ENCODE assay signal across 15 mouse cellular contexts in genomic region chr19:53449137-53449783, GRCm38 (mm10). TPM values are rescaled to one million over a fixed set of nuclear protein-coding genes. Genes with fewer than 3 reads are reported as not detected.
A peak's percentile ranks its signal among the peaks of the same experiment; 100 is the strongest.
DNase-seq lines count a peak whose midpoint lies in the region; ATAC-seq and TF ChIP-seq lines count a peak whose summit lies in the region.
"Had no signal": no experiment of that assay in that cellular context is flagged by ENCODE, and none has a peak within 500 bp of the region (broad histone marks: within the 10 kb centered on the region; RNA-seq: fewer than 3 reads in every experiment).

No protein-coding gene starts in this region.

- no peaks in the 10 kb centered on the region for H3K27me3 ChIP-seq in kidney, adult 2 months (replicated peaks; ENCODE audit: control insufficient read depth, insufficient read depth, low read length)
- H3K27me3 ChIP-seq in kidney, embryonic 16.5 days (ENCODE audit: insufficient read depth, low read length): 0 out of 2 replicates have a peak, but pooled peaks cover 3% of the 10 kb centered on the region
- H3K27me3 ChIP-seq in CH12.LX (replicated peaks): no peaks in the 10 kb centered on the region
- no peaks in the 10 kb centered on the region for H3K27me3 ChIP-seq in small intestine, adult 2 months (ENCODE audit: control insufficient read depth, insufficient read depth, low read length)
- no peaks in the 10 kb centered on the region for H3K27me3 ChIP-seq in forebrain, embryonic 15.5 days

- TF ChIP-seq RAD21 in CH12.LX (IDR thresholded peaks at IDR 0.05; ENCODE audit: low read depth, low read length): no peak

- no peak for TF ChIP-seq CTCF in kidney, adult 2 months (conservative IDR thresholded peaks at IDR 0.05; ENCODE audit: insufficient read depth, insufficient read length, low read depth, low read length)
- TF ChIP-seq CTCF in CH12.LX (conservative IDR thresholded peaks at IDR 0.05 in 1 of 2, IDR thresholded peaks at IDR 0.05 in 1 of 2; ENCODE audit: low read depth in 2 of 2, low read length in 2 of 2): no peak
- no peak for TF ChIP-seq CTCF in small intestine, adult 2 months (IDR thresholded peaks at IDR 0.05; ENCODE audit: extremely low read depth, insufficient read length, insufficient replicate concordance, low read depth, low read length)

- in situ Hi-C loops in CH12.LX (cut with MboI; ENCODE audit: low pct_ligation_motif_present, low pct_unique_long_range_greater_than_20kb, low sequenced_read_pairs): no loop called here

- no peaks in the 10 kb centered on the region for H3K36me3 ChIP-seq in kidney, adult 2 months (ENCODE audit: control insufficient read depth, insufficient read depth, low read length)
- no peaks in the 10 kb centered on the region for H3K36me3 ChIP-seq in kidney, embryonic 16.5 days (ENCODE audit: insufficient read depth, low read length)
- H3K36me3 ChIP-seq in CH12.LX (replicated peaks in 1 of 2; ENCODE audit: control insufficient read depth in 1 of 2, insufficient read depth in 1 of 2, low read length in 1 of 2): peaks cover 0 to 2% of the 10 kb centered on the region in 2 experiments
- H3K36me3 ChIP-seq in small intestine, adult 2 months (ENCODE audit: control insufficient read depth, insufficient read depth, low read length): no peaks in the 10 kb centered on the region
- no peaks in the 10 kb centered on the region for H3K36me3 ChIP-seq in forebrain, embryonic 15.5 days
- H3K36me3 ChIP-seq: embryonic facial prominence, embryonic 15.5 days; heart, embryonic 10.5 days; liver, embryonic 13.5 days had no signal

- no peak for ATAC-seq in kidney, embryonic 16.5 days (ENCODE audit: low FRiP score, low TSS enrichment)
- 0 out of 2 replicates have a peak, but pooled peaks have one; percentile 18 for ATAC-seq in common myeloid progenitor, adult 5-6 weeks (replicated peaks; ENCODE audit: low read depth, poor library complexity, severe bottlenecking)
- ATAC-seq in forebrain, embryonic 15.5 days (replicated peaks): no peak
- ATAC-seq: forebrain, embryonic 14.5 days; hindbrain, postnatal 0 days; lung, postnatal 0 days had no signal

- TF ChIP-seq POLR2A in kidney, adult 2 months (IDR thresholded peaks at IDR 0.05; ENCODE audit: low read depth, low read length): no peak
- TF ChIP-seq POLR2A in CH12.LX (IDR thresholded peaks at IDR 0.05; ENCODE audit: low read depth, low read length): no peak
- no peak for TF ChIP-seq POLR2A in small intestine, adult 2 months (IDR thresholded peaks at IDR 0.05; ENCODE audit: low read depth, low read length)

- peak; percentile 58 for DNase-seq in kidney, adult 2 months
- no peak for DNase-seq in CH12.LX (ENCODE audit: extremely low read depth)
- no peak for DNase-seq in adrenal gland, postnatal 25 days
- DNase-seq: adrenal gland, postnatal 10 days; liver, embryonic 13.5 days; thymus, postnatal 14 days had no signal

- dilution Hi-C loops in CH12.LX (cut with MboI; ENCODE audit: extremely low pct_ligation_motif_present, extremely low pct_unique_long_range_greater_than_20kb, low sequenced_read_pairs): no loop called here

- peaks cover 5% of the 10 kb centered on the region; the same call in 1 of the 2 replicates for H3K4me1 ChIP-seq in kidney, adult 2 months (ENCODE audit: control insufficient read depth, insufficient read depth, low read length)
- peaks cover 40% of the 10 kb centered on the region for H3K4me1 ChIP-seq in kidney, embryonic 16.5 days (ENCODE audit: insufficient read depth, low read length)
- H3K4me1 ChIP-seq in CH12.LX (ENCODE audit: control insufficient read depth in 1 of 2, insufficient read depth in 2 of 2): peaks cover 41 to 81% of the 10 kb centered on the region in 2 experiments
- peaks cover 36% of the 10 kb centered on the region; the same call in 1 of the 2 replicates for H3K4me1 ChIP-seq in small intestine, adult 2 months (ENCODE audit: control insufficient read depth, insufficient read depth, insufficient read length, low read length)
- peaks cover 31% of the 10 kb centered on the region for H3K4me1 ChIP-seq in forebrain, embryonic 15.5 days

- 81% methylated on average over 17 of the region's 17 CpGs for WGBS in kidney, adult 2 months
- 87% methylated on average over 17 of the region's 17 CpGs for WGBS in kidney, embryonic 16.5 days
- WGBS in small intestine, adult 2 months: 36% methylated on average over 17 of the region's 17 CpGs
- 89% methylated on average over 17 of the region's 17 CpGs for WGBS in forebrain, embryonic 15.5 days

- no peak overlapping the region for H3K9ac ChIP-seq in kidney, embryonic 16.5 days (replicated peaks; ENCODE audit: low read length)
- no peak overlapping the region for H3K9ac ChIP-seq in CH12.LX (ENCODE audit: insufficient read depth, low read depth)
- no peak overlapping the region for H3K9ac ChIP-seq in forebrain, embryonic 15.5 days (replicated peaks)
- H3K9ac ChIP-seq: embryonic facial prominence, embryonic 15.5 days; liver, embryonic 13.5 days had no signal

- no peaks in the 10 kb centered on the region for H3K9me3 ChIP-seq in kidney, embryonic 16.5 days (ENCODE audit: low read length)
- H3K9me3 ChIP-seq in CH12.LX (replicated peaks; ENCODE audit: low read length): no peaks in the 10 kb centered on the region
- no peaks in the 10 kb centered on the region for H3K9me3 ChIP-seq in forebrain, embryonic 15.5 days
- H3K9me3 ChIP-seq: embryonic facial prominence, embryonic 15.5 days; heart, embryonic 10.5 days; liver, embryonic 13.5 days had no signal

- 0 out of 2 replicates have a peak, but pooled peaks have one; percentile 11 for TF ChIP-seq EP300 in CH12.LX (IDR thresholded peaks at IDR 0.05; ENCODE audit: low read length)

- H3K27ac ChIP-seq in kidney, adult 2 months (ENCODE audit: insufficient read depth, low read depth, low read length): no peak overlapping the region
- no peak overlapping the region for H3K27ac ChIP-seq in kidney, embryonic 16.5 days (ENCODE audit: low read length)
- no peak overlapping the region for H3K27ac ChIP-seq in CH12.LX (ENCODE audit: insufficient read depth, low read depth)
- peak overlapping the region; percentile 53 for H3K27ac ChIP-seq in small intestine, adult 2 months (ENCODE audit: insufficient read depth, low read depth, low read length)
- H3K27ac ChIP-seq in forebrain, embryonic 15.5 days (replicated peaks): no peak overlapping the region
- H3K27ac ChIP-seq: embryonic facial prominence, embryonic 15.5 days; heart, embryonic 10.5 days; hindbrain, postnatal 0 days; liver, embryonic 13.5 days had no signal

- H3K79me2 ChIP-seq in CH12.LX (replicated peaks; ENCODE audit: control insufficient read depth, extremely low read depth, insufficient read depth, poor library complexity, severe bottlenecking): no peaks in the 10 kb centered on the region

- H3K4me2 ChIP-seq in kidney, embryonic 16.5 days (replicated peaks; ENCODE audit: low read depth, low read length): no peak overlapping the region
- no peak overlapping the region for H3K4me2 ChIP-seq in CH12.LX (ENCODE audit: insufficient read depth, low read depth, poor library complexity, severe bottlenecking)
- H3K4me2 ChIP-seq in forebrain, embryonic 15.5 days (replicated peaks): no peak overlapping the region
- H3K4me2 ChIP-seq: embryonic facial prominence, embryonic 15.5 days; liver, embryonic 13.5 days had no signal

- H3K4me3 ChIP-seq in kidney, adult 2 months (ENCODE audit: insufficient read depth, low read depth, low read length): no peak overlapping the region
- H3K4me3 ChIP-seq in kidney, embryonic 16.5 days (ENCODE audit: low read length): no peak overlapping the region
- H3K4me3 ChIP-seq in CH12.LX (replicated peaks in 1 of 3; ENCODE audit: low read depth in 2 of 3, low read length in 2 of 3, poor library complexity in 1 of 3): no peak overlapping the region
- H3K4me3 ChIP-seq in small intestine, adult 2 months (ENCODE audit: low read depth, low read length): no peak overlapping the region
- no peak overlapping the region for H3K4me3 ChIP-seq in forebrain, embryonic 15.5 days
- H3K4me3 ChIP-seq: embryonic facial prominence, embryonic 15.5 days; heart, embryonic 10.5 days; liver, embryonic 13.5 days had no signal

TF ChIP-seq in CH12.LX, 34 proteins besides CTCF, POLR2A, EP300 and RAD21:
- TF ChIP-seq MAZ (IDR thresholded peaks at IDR 0.05; ENCODE audit: low read depth, low read length) (no peak), PAX5 (IDR thresholded peaks at IDR 0.05; ENCODE audit: low read length) (no peak), MAFK (IDR thresholded peaks at IDR 0.05; ENCODE audit: insufficient replicate concordance, low read length) (peak; percentile 52; the same call in 1 of the 2 replicates), MAX (IDR thresholded peaks at IDR 0.05; ENCODE audit: low read length) (no peak), ZC3H11A (IDR thresholded peaks at IDR 0.05; ENCODE audit: low read depth, low read length) (no peak), UBTF (IDR thresholded peaks at IDR 0.05; ENCODE audit: low read depth, low read length) (no peak), MEF2A (IDR thresholded peaks at IDR 0.05; ENCODE audit: borderline replicate concordance, low read depth, low read length) (peak; percentile 15; the same call in 1 of the 2 replicates), ETS1 (conservative IDR thresholded peaks at IDR 0.05; ENCODE audit: low read depth, low read length) (peak; percentile 15; the same call in 1 of the 2 replicates), JUN (IDR thresholded peaks at IDR 0.05; ENCODE audit: insufficient read depth, low read depth, low read length) (no peak), USF2 (conservative IDR thresholded peaks at IDR 0.05; ENCODE audit: low read depth, low read length) (no peak), NRF1 (IDR thresholded peaks at IDR 0.05; ENCODE audit: low read depth, low read length) (no peak), E2F4 (IDR thresholded peaks at IDR 0.05; ENCODE audit: insufficient replicate concordance, low read depth, low read length) (no peak), NELFE (IDR thresholded peaks at IDR 0.05; ENCODE audit: low read depth, low read length) (no peak), CHD2 (IDR thresholded peaks at IDR 0.05; ENCODE audit: low read length) (no peak), SMC3 (IDR thresholded peaks at IDR 0.05; ENCODE audit: low read depth, low read length) (no peak), USF1 (IDR thresholded peaks at IDR 0.05; ENCODE audit: low read depth, low read length) (no peak)

RNA-seq across cellular contexts. Expression of gene Smndc1, which starts 58.9 kb away (rescaled TPM):
- polyA plus RNA-seq in kidney, adult 2 months (2012; rRNA removed): 3.4 and 5.9 TPM in 2 replicates
- polyA plus RNA-seq in kidney, embryonic 16.5 days (2015; fragmentation: Nextera tagmentation; extraction: Ambion mirVana): 39.1 and 40.1 TPM in 2 replicates
- total RNA-seq in CH12.LX (2012; rRNA removed) (20.5 and 20.9 TPM in 2 replicates), CH12.LX (2014; rRNA removed) (41.1 and 41.3 TPM in 2 replicates)
- polyA plus RNA-seq in CH12.LX (2012; ENCODE audit: insufficient read length, low read depth): 96.6 and 104 TPM in 2 replicates
- 33.6 and 45.9 TPM in 2 replicates for total RNA-seq in common myeloid progenitor, adult 5-6 weeks (2017)
- polyA plus RNA-seq in small intestine, adult 2 months (2012; rRNA removed): 0.39 and 1.6 TPM in 2 replicates
- polyA plus RNA-seq in forebrain, embryonic 15.5 days (2015; fragmentation: Nextera tagmentation; extraction: Ambion mirVana): 41.0 and 42.3 TPM in 2 replicates
- 44.9 and 49.6 TPM in 2 replicates for total RNA-seq in adrenal gland, postnatal 25 days (2021)
